Comparison of ENCODE assay signal across 17 mouse cellular contexts in genomic region chr5:72854141-72854990, GRCm38 (mm10). TPM values are rescaled to one million over a fixed set of nuclear protein-coding genes. Genes with fewer than 3 reads are reported as not detected.
DNase-seq lines count a peak whose midpoint lies in the region; ATAC-seq and TF ChIP-seq lines count a peak whose summit lies in the region.
"Had no signal": no experiment of that assay in that cellular context is flagged by ENCODE, and none has a peak within 500 bp of the region (broad histone marks: within the 10 kb centered on the region; RNA-seq: fewer than 3 reads in every experiment).

No protein-coding gene starts in this region.

- H3K9ac ChIP-seq in limb, embryonic 13.5 days: no peak overlapping the region
- no peak overlapping the region for H3K9ac ChIP-seq in stomach, embryonic 16.5 days (ENCODE audit: low read length)
- H3K9ac ChIP-seq in forebrain, postnatal 0 days: no peak overlapping the region
- H3K9ac ChIP-seq: midbrain, embryonic 13.5 days; neural tube, embryonic 12.5 days had no signal

- no peak overlapping the region for H3K4me2 ChIP-seq in limb, embryonic 13.5 days (replicated peaks)
- H3K4me2 ChIP-seq in stomach, embryonic 16.5 days (ENCODE audit: low read depth, low read length): no peak overlapping the region
- H3K4me2 ChIP-seq in forebrain, postnatal 0 days (ENCODE audit: low read depth): no peak overlapping the region
- H3K4me2 ChIP-seq: heart, embryonic 11.5 days; midbrain, embryonic 13.5 days; neural tube, embryonic 12.5 days had no signal

- H3K36me3 ChIP-seq in limb, embryonic 13.5 days: no peaks in the 10 kb centered on the region
- no peaks in the 10 kb centered on the region for H3K36me3 ChIP-seq in limb, embryonic 10.5 days
- 0 out of 2 replicates have a peak, but pooled peaks cover 4% of the 10 kb centered on the region for H3K36me3 ChIP-seq in stomach, embryonic 16.5 days (ENCODE audit: control insufficient read depth, insufficient read depth, low read length)
- no peaks in the 10 kb centered on the region for H3K36me3 ChIP-seq in forebrain, postnatal 0 days (ENCODE audit: insufficient read depth)
- H3K36me3 ChIP-seq: midbrain, embryonic 13.5 days; neural tube, embryonic 12.5 days had no signal

- H3K4me1 ChIP-seq in limb, embryonic 13.5 days: peaks cover 25% of the 10 kb centered on the region; the same call in 1 of the 2 replicates
- peaks cover 16% of the 10 kb centered on the region; the same call in 1 of the 2 replicates for H3K4me1 ChIP-seq in limb, embryonic 10.5 days
- peaks cover 12% of the 10 kb centered on the region for H3K4me1 ChIP-seq in stomach, embryonic 16.5 days (ENCODE audit: control insufficient read depth, insufficient read depth, low read length)
- H3K4me1 ChIP-seq in forebrain, postnatal 0 days (ENCODE audit: insufficient read depth): no peaks in the 10 kb centered on the region

- H3K27ac ChIP-seq in gastrocnemius, adult 2 months: peak overlapping the region; percentile 12; the same call in 1 of the 2 replicates
- 0 out of 2 replicates have a peak overlapping the region, but pooled peaks have one; percentile 28 for H3K27ac ChIP-seq in limb, embryonic 13.5 days
- H3K27ac ChIP-seq in limb, embryonic 10.5 days: no peak overlapping the region
- peak overlapping the region; percentile 73 for H3K27ac ChIP-seq in stomach, embryonic 16.5 days (ENCODE audit: low read length)
- H3K27ac ChIP-seq in forebrain, postnatal 0 days (ENCODE audit: low read depth, low read length): no peak overlapping the region
- H3K27ac ChIP-seq: midbrain, embryonic 13.5 days; neural tube, embryonic 12.5 days had no signal

- no peaks in the 10 kb centered on the region for H3K27me3 ChIP-seq in limb, embryonic 13.5 days
- no peaks in the 10 kb centered on the region for H3K27me3 ChIP-seq in limb, embryonic 10.5 days (ENCODE audit: low read depth, poor library complexity, severe bottlenecking)
- H3K27me3 ChIP-seq in stomach, embryonic 16.5 days (ENCODE audit: control insufficient read depth, insufficient read depth, low read length): no peaks in the 10 kb centered on the region
- H3K27me3 ChIP-seq in forebrain, postnatal 0 days (ENCODE audit: insufficient read depth, low read length): no peaks in the 10 kb centered on the region
- H3K27me3 ChIP-seq: midbrain, embryonic 13.5 days; neural tube, embryonic 12.5 days had no signal

- TF ChIP-seq CTCF in gastrocnemius, adult 2 months (IDR thresholded peaks at IDR 0.05): no peak
- no peak for TF ChIP-seq CTCF in forebrain, postnatal 0 days (IDR thresholded peaks at IDR 0.05; ENCODE audit: low read depth)

- WGBS in limb, embryonic 13.5 days: 75% methylated on average over 6 of the region's 6 CpGs
- 72% methylated on average over 6 of the region's 6 CpGs for WGBS in limb, embryonic 10.5 days
- 75% methylated on average over 6 of the region's 6 CpGs for WGBS in stomach, embryonic 16.5 days
- WGBS in forebrain, postnatal 0 days: 88% methylated on average over 6 of the region's 6 CpGs

- no peak for DNase-seq in gastrocnemius, adult 2 months
- DNase-seq in gastrocnemius, postnatal 36 days: no peak
- no peak for DNase-seq in limb, embryonic 10.5 days (ENCODE audit: low spot score)
- peak; percentile 46 to 74 for DNase-seq in cerebellum, postnatal 14 days
- no peak for DNase-seq in forebrain, postnatal 0 days
- no peak for DNase-seq in MN1 (ENCODE audit: low spot score)
- DNase-seq: liver; lung, postnatal 10 days; retina, postnatal 1 day; spleen, adult 18-20 months; thymus, adult 18-20 months had no signal

- no peak overlapping the region for H3K4me3 ChIP-seq in gastrocnemius, adult 2 months
- no peak overlapping the region for H3K4me3 ChIP-seq in limb, embryonic 13.5 days
- no peak overlapping the region for H3K4me3 ChIP-seq in limb, embryonic 10.5 days
- no peak overlapping the region for H3K4me3 ChIP-seq in stomach, embryonic 16.5 days (replicated peaks; ENCODE audit: low read length)
- H3K4me3 ChIP-seq in forebrain, postnatal 0 days (ENCODE audit: low read depth, low read length): no peak overlapping the region
- H3K4me3 ChIP-seq: midbrain, embryonic 13.5 days; neural tube, embryonic 12.5 days had no signal

- ATAC-seq in limb, embryonic 13.5 days (ENCODE audit: low FRiP score, low read depth): no peak
- ATAC-seq in stomach, embryonic 16.5 days (ENCODE audit: insufficient read depth, low FRiP score): no peak
- no peak for ATAC-seq in forebrain, postnatal 0 days
- ATAC-seq: intestine, postnatal 0 days; midbrain, embryonic 13.5 days had no signal

- intact Hi-C loops in gastrocnemius, adult 2 months (cut with DNase I): no loop called here
- intact Hi-C loops in gastrocnemius, postnatal 36 days (cut with DNase I): no loop called here

- peaks cover 4% of the 10 kb centered on the region; the same call in 1 of the 2 replicates for H3K9me3 ChIP-seq in limb, embryonic 13.5 days
- no peaks in the 10 kb centered on the region for H3K9me3 ChIP-seq in limb, embryonic 10.5 days (replicated peaks)
- H3K9me3 ChIP-seq in stomach, embryonic 16.5 days (replicated peaks; ENCODE audit: control insufficient read depth, low read length): no peaks in the 10 kb centered on the region; the same call in 1 of the 2 replicates
- H3K9me3 ChIP-seq in forebrain, postnatal 0 days (ENCODE audit: low read length): no peaks in the 10 kb centered on the region
- H3K9me3 ChIP-seq: midbrain, embryonic 13.5 days; neural tube, embryonic 12.5 days had no signal

RNA-seq across cellular contexts. Expression of gene Tec, which starts 13.9 kb away (rescaled TPM):
- 1 to 10 TPM; 1.2 to 1.4 TPM for total RNA-seq in gastrocnemius, adult 2 months (2021)
- 1 to 10 TPM; 1.3 to 1.9 TPM for total RNA-seq in gastrocnemius, postnatal 36 days (2021)
- polyA plus RNA-seq in limb, embryonic 13.5 days (2015; fragmentation: Nextera tagmentation; extraction: Ambion mirVana): 5.2 and 5.5 TPM in 2 replicates
- 2.8 and 3.1 TPM in 2 replicates for polyA plus RNA-seq in limb, embryonic 10.5 days (2016; fragmentation: Nextera tagmentation; extraction: Ambion mirVana)
- polyA plus RNA-seq in stomach, embryonic 16.5 days (2015; fragmentation: Nextera tagmentation; extraction: Ambion mirVana): 12.5 and 13.0 TPM in 2 replicates
- total RNA-seq in forebrain, postnatal 0 days (2014; rRNA removed): 4.0 and 6.9 TPM in 2 replicates
- polyA plus RNA-seq in forebrain, postnatal 0 days (2015; fragmentation: Nextera tagmentation; extraction: Ambion mirVana): 2.1 and 2.5 TPM in 2 replicates

RNA-seq across cellular contexts. Expression of gene Slain2, which starts 59.7 kb away (rescaled TPM):
- total RNA-seq in gastrocnemius, adult 2 months (2021): 100 to 1,000 TPM; 113 TPM
- total RNA-seq in gastrocnemius, postnatal 36 days (2021): 100 to 1,000 TPM in 1 of 2 experiments, 10 to 100 TPM in 1; 92.9 to 101 TPM
- polyA plus RNA-seq in limb, embryonic 13.5 days (2015; fragmentation: Nextera tagmentation; extraction: Ambion mirVana): 14.7 and 16.0 TPM in 2 replicates
- polyA plus RNA-seq in limb, embryonic 10.5 days (2016; fragmentation: Nextera tagmentation; extraction: Ambion mirVana): 18.0 and 19.8 TPM in 2 replicates
- 9.3 and 11.6 TPM in 2 replicates for polyA plus RNA-seq in stomach, embryonic 16.5 days (2015; fragmentation: Nextera tagmentation; extraction: Ambion mirVana)
- 43.4 and 48.2 TPM in 2 replicates for total RNA-seq in forebrain, postnatal 0 days (2014; rRNA removed)
- polyA plus RNA-seq in forebrain, postnatal 0 days (2015; fragmentation: Nextera tagmentation; extraction: Ambion mirVana): 11.3 and 12.7 TPM in 2 replicates

Comparison
In these comparisons a context has a peak if more than half of its experiments do, and no peak if none do; other contexts are left out.
1. H3K27ac ChIP-seq: peak in gastrocnemius, adult 2 months (single experiment), limb, embryonic 13.5 days (single experiment) and stomach, embryonic 16.5 days (single experiment); none in limb, embryonic 10.5 days (single experiment) and forebrain, postnatal 0 days (single experiment).
2. DNase-seq: peak in cerebellum, postnatal 14 days (2 of 2); none in gastrocnemius, adult 2 months (single experiment), gastrocnemius, postnatal 36 days (0 of 2), limb, embryonic 10.5 days (single experiment), forebrain, postnatal 0 days (single experiment) and MN1 (single experiment).